Mouse (Mus musculus) spleen, postnatal 10 days (tissue): ENCODE data around the gene Tfrc.

Experiments
- DNase-seq, 2 experiments: peaks; one replicate each; pipeline ENCODE4 v3.0.0; 2021 to 2022; ENCODE audit warnings: low spot score in 2 of 2

Tfrc gene

DNA sequence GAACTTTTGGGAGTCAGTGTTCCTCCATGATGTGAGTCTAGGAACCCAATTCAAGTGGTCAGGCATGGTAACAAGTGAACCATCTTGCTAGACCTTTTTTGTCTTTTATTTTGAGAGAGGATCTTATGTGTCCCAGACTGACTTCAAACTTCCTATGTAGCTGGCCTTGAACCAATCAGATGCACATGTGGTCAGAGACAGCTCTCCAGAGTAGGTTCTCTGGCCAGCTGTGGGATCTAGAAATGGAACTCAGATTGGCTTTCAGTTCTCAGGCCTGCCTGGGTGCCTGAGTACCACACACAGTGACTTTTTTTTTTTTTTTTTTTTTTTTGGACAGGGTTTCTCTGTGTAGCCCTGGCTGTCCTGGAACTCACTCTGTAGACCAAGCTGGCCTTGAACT is 39.0 kb downstream of the Tfrc start:
- DNase-seq = no peak

- DNase-seq = no peak
Measured at GRCm38 (mm10) chr16:32650461-32650860, 41.7 kb downstream of the Tfrc start.

GRCm38 (mm10) chr16:32650974-32651618 is 42.4 kb downstream of the Tfrc start:
- peak; percentile 20 to 42 for DNase-seq

DNA sequence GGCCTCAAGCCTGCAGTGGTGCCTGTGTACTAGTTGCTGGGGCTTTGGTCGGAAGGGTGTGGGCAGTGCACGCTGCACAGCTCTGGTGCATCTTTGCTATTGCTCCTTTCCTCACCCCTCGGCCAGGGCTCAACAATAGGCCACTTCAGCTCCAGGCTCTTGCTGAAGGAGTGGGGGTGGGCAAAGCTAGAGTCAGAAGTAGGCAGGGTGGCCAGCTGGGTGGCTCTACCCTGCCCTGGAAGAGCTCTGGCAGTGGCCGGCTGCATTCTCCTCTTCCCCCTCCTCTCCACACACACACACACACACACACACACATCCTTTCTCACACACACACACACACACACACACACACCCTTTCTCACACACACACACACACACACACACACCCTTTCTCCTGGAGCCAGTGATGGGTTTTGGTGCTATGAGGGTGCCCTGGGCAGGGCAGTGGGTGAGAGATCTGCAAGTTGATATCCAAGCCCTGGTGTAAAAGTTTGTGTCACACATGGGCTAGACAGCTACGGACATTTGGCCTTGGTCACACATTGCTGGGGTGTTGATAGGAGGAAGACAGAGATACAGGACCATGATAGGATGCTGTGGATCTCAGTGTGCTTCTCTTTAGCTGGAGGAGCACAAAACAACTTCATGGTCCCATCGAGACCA is 45.5 kb downstream of the Tfrc start:
- no peak for DNase-seq

DNA sequence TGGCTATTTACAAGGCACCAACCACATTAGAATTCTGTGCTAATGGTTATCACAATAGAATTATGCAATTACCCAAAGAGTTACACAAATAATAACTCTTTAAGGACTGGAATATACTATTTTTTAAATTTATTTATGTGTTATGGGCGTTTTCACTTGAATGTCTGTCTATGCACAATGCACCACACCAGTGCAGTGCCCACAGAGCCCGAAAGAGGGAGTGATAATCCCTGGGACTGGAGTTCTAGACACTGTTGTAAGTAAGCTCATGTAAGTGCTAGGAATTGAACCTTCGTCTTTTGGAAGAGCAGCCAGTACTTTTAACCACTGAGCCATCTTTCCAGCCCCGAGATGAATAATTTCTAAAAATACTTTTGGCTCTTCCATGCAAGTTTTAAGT is 46.8 kb downstream of the Tfrc start:
- DNase-seq = no peak

GRCm38 (mm10) chr16:32656321-32656720 is 47.6 kb downstream of the Tfrc start:
- DNase-seq = no peak

GRCm38 (mm10) chr16:32656794-32657193 is 48.1 kb downstream of the Tfrc start:
- DNase-seq = no peak

DNA sequence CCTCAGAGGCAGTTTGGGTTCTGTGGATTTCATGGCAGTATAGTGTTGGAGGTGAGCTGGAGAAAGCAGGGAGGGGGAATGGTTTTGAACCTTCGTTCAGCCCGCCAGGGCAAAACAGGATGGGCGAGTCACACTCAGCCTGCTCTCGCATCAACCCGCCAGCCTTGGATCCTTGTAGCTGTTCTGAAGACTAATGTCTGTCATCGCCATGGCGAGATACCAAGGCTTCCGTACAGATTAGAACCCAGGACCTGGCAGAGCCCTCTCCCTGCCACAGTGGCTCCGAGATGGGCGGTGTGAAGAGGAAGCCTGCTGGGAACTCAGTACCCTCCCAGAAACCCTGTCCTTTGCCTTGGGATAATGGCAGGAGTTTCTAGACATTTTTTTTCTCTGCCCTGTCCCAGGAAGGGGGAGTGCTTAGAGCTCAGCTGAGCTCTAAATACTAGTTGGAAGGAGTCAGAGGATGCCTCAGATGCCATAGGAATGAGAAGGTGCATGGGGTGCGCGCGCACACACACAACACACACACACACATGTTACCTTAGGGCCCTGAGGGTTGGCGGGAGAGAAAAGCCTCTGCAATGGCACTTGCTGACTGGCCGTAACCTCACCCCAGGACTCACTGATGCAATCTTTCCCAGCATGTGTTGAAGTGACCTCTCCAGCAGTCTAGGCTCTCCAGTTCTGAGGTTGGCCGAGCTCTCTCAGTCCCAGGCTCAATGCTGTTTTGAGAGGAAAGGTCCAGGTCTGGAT is 49.0 kb downstream of the Tfrc start:
- DNase-seq = no peak

DNA sequence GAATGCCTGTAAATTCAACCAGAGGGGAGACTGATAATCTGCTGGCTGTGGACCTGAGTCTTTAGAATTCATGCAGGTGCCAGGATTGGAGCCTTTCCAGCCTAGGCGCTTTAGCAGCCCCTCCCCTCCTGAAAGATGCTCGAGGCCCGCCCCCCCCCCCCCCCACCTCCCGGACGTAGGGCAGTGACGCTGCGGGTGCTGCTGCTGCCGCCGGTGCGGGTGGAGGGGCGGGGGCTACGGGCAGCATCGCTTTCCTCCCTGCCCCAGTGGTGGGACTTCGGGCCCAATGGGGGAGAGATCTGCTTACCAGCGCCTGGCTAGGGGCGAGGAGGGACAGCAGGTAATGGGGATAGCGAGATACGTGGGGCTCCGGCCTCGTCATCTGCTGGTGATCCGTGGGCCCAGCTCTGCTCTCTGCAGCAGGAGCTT is 50.0 kb downstream of the Tfrc start:
- no peak for DNase-seq

DNA sequence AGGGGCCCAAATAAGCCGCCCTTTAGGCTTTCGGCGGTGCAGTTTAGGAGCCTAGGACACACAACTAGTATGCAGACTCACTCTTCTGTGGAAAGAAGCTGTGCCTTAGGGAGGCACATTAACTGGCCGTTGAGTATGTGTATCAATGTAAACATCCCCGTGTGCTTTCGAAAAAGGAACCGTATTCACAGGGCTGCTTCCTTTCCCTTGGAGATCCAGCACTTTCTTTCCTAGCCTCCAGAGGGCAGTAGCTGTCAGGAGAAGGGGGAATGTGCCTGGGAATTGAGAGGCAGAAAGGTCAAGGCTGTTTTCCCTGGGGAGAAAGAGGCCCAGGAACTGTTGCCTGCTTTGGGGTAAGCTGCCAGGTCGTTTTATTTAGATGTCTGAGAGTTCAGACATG is 50.7 kb downstream of the Tfrc start:
- DNase-seq = no peak

DNA sequence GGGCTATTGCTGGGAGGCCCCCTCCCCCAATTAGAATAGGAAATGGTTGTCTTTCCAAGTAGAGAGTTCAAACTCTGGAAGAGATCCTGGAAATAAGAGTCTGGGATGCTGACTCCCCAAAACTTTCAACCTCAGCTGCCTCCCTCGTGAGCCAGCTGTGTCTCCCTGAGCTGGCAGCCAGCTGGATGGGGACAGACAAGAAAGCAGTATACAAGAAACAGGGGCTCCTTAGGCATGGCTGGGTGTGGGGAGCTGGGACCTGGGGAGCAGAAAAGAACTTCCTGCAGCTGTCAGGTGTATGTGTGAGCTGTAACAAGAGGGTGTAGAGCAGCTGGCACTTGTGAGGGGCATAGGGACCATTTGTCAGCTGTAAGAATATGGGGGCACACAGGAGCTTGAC is 51.4 kb downstream of the Tfrc start:
- DNase-seq = no peak

DNA sequence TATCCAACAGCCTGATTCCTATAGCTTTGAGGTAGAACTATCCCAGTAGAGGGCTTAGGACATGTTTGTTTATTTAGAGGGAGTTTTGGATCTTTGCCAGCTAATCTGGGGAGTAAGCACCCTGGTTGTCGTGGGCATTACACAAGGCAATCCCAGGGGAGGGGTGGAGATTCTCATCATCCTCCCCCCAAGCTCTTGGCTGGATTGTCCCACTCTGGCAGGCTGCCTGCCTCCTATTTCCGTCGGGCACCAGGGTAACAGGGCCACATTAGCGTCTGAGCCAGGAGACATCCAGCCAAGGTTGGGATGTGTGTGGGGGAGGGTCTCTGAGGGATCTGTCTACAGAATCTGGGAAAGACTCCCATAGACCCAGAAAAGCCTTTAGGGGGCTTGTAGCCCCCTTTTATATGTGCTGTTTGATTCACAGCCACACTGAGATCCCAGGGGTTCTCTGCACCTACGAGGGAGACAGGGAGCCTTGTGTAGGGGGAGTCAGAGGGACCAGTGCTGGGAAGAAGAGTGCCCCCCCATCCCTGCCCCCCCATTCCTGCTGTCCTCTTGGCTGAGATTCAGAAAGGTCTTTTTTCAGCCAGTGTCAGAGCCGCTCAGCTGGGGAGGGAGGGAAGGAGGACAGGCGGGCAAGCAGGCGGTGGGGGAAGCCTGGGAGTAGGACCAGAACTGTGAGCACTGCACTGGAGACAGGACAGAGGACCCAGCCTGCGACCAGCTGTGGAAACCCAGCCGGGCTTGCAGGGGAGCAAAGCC is 52.0 kb downstream of the Tfrc start:
- DNase-seq = no peak

GRCm38 (mm10) chr16:32661493-32661921 is 52.8 kb downstream of the Tfrc start:
- no peak for DNase-seq

- no peak for DNase-seq
Measured at GRCm38 (mm10) chr16:32662372-32662771, 53.7 kb downstream of the Tfrc start.

GRCm38 (mm10) chr16:32663231-32663858 is 54.6 kb downstream of the Tfrc start:
- peak in 1 of 2 experiments; percentile 13 for DNase-seq

GRCm38 (mm10) chr16:32664211-32664610 is 55.5 kb downstream of the Tfrc start:
- no peak for DNase-seq

DNA sequence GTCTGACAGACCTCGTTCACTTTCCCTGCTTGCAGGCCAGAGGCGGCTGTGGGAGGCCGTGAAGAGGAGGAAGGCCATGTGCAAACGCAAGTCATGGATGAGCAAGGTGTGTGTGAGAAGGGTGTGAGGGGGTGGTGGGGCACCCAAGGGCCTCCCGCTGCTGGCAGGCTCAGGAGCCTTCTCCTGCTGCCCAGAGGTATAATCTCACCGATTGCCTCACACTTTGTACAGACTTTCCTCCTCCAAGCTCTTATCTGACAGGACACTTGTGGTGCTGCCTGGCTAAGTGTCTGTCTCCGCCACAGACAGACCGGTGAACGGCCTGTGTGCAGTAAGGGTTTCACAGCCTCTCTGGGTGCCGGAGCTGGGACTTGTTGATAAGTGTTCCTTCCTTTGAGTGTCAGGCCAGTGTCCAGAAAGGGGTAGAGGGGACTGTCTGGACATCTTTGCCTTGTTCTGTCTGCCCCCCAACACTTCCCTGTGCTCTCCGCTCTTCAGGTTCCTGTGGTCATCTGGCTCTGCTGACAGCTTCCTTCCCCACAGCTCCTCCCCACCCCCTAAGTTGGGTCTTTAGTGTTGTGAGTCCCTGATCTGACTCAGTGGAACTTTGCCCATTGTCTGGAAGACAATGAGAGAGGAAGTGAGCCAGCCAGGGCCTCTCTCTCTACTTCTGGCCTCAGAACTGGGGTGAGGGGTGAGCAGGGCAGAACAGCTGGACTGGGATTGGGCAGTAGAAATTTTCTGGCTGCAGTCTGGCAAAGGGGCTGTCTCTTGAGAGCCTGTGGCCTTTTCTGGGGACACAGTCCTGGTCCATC is 57.3 kb downstream of the Tfrc start:
- DNase-seq = peak; percentile 69 to 70

DNA sequence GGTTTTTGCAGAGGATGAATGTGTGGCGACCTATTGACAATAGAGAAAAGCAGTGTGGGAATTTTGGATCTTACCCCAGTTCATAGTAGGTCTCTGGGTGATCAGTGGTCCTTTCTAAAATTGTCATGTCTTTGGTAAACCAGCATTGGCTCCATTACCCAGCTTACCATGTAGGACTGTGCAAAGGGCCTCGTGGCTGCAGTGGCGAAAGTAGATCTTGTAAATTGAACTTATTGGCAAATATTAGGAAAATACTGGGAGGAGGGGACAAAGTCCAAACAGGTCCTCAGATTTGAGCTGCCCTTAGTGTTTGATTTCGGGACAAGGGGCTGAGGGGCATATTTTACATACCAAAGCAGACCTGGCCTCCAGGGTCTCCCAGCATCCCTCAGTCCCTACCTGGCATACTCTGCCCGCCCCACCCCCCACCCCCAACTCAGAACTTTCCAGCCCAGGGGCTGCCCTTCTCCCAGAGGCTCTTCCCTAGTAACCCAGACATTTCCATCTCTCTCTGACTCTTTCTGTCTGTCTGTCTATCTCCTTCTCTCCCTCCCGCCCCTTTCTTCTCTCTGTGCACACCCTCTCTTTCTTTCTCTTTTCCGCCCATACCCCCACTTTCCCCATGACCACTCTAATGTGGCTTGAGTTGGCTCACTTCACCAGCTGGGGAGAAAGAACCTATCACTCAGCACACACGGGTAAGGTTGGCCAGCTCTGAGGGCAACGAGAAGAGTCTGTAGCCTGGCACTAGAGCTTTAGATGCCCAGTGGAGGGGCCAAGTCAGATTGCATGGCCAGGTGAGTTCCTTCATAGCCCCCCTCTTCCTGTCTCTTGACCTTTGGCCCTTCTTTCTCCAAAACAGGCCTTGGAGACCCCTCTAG is 58.2 kb downstream of the Tfrc start:
- peak in 1 of 2 experiments; percentile 18 for DNase-seq

DNA sequence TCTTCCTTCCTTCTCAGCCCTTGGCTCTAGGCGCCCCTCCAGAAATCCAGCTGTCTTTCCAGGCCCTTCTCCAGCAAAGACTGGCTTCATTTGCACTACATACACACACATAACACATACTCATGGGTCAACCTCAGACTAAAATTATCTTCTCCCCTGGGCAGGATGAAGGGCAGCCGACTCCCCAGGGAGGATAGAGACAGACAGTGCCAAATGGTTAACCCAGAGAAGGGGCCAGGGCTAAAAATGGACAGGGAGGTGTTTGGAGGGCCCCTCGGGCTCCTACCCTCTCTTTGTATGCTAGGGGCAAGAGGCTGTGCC is 58.8 kb downstream of the Tfrc start:
- no peak for DNase-seq

GRCm38 (mm10) chr16:32668030-32668429 is 59.3 kb downstream of the Tfrc start:
- no peak for DNase-seq
